In genomic region chr7:99306640-99307039, GRCm38 (mm10) we compare ENCODE assay signal across 10 mouse cellular contexts. TPM values are rescaled to one million over a fixed set of nuclear protein-coding genes. Genes with fewer than 3 reads are reported as not detected.
A peak's percentile ranks its signal among the peaks of the same experiment; 100 is the strongest.
DNase-seq lines count a peak whose midpoint lies in the region; ATAC-seq lines count a peak whose summit lies in the region.
"Had no signal": no experiment of that assay in that cellular context is flagged by ENCODE, and none has a peak within 500 bp of the region (broad histone marks: within the 10 kb centered on the region; RNA-seq: fewer than 3 reads in every experiment).

No protein-coding gene starts in this region.

- H3K27me3 ChIP-seq in hindbrain, embryonic 10.5 days (ENCODE audit: insufficient read depth, poor library complexity, severe bottlenecking): no peaks in the 10 kb centered on the region; the same call in 1 of the 2 replicates
- no peaks in the 10 kb centered on the region for H3K27me3 ChIP-seq in hindbrain, embryonic 16.5 days (replicated peaks; ENCODE audit: control insufficient read depth, insufficient read depth, low read length)
- H3K27me3 ChIP-seq in midbrain, embryonic 12.5 days: peaks cover 33% of the 10 kb centered on the region
- H3K27me3 ChIP-seq: hindbrain, embryonic 15.5 days; lung, embryonic 15.5 days had no signal

- no peaks in the 10 kb centered on the region for H3K9me3 ChIP-seq in hindbrain, embryonic 10.5 days
- H3K9me3 ChIP-seq in hindbrain, embryonic 16.5 days (ENCODE audit: control insufficient read depth, low read length): no peaks in the 10 kb centered on the region
- no peaks in the 10 kb centered on the region for H3K9me3 ChIP-seq in midbrain, embryonic 12.5 days
- H3K9me3 ChIP-seq: hindbrain, embryonic 15.5 days; lung, embryonic 15.5 days had no signal

- peaks cover 77% of the 10 kb centered on the region for H3K4me1 ChIP-seq in hindbrain, embryonic 10.5 days (replicated peaks)
- H3K4me1 ChIP-seq in hindbrain, embryonic 16.5 days (ENCODE audit: control insufficient read depth, insufficient read depth, low read depth, low read length): peaks cover 35% of the 10 kb centered on the region
- peaks cover 55% of the 10 kb centered on the region for H3K4me1 ChIP-seq in midbrain, embryonic 12.5 days

- ATAC-seq in hindbrain, embryonic 16.5 days: no peak
- ATAC-seq in midbrain, embryonic 12.5 days (ENCODE audit: low FRiP score, low read depth): no peak

- H3K4me3 ChIP-seq in hindbrain, embryonic 10.5 days: no peak overlapping the region
- H3K4me3 ChIP-seq in hindbrain, embryonic 16.5 days (ENCODE audit: low read length): no peak overlapping the region
- H3K4me3 ChIP-seq in midbrain, embryonic 12.5 days: no peak overlapping the region
- H3K4me3 ChIP-seq: hindbrain, embryonic 15.5 days; lung, embryonic 15.5 days had no signal

- no peak overlapping the region for H3K4me2 ChIP-seq in hindbrain, embryonic 16.5 days (ENCODE audit: low read length)
- H3K4me2 ChIP-seq in midbrain, embryonic 12.5 days (replicated peaks): no peak overlapping the region
- H3K4me2 ChIP-seq: hindbrain, embryonic 15.5 days; lung, embryonic 15.5 days had no signal

- no peak overlapping the region for H3K9ac ChIP-seq in hindbrain, embryonic 16.5 days (ENCODE audit: low read depth, low read length)
- H3K9ac ChIP-seq in midbrain, embryonic 12.5 days (replicated peaks): no peak overlapping the region
- H3K9ac ChIP-seq: hindbrain, embryonic 15.5 days; lung, embryonic 15.5 days had no signal

- 5% methylated on average over 3 of the region's 3 CpGs for WGBS in hindbrain, embryonic 10.5 days
- 32% methylated on average over 3 of the region's 3 CpGs for WGBS in hindbrain, embryonic 16.5 days
- 19% methylated on average over 3 of the region's 3 CpGs for WGBS in midbrain, embryonic 12.5 days

- peak; percentile 69 for DNase-seq in hindbrain, embryonic 10.5 days (ENCODE audit: low spot score)
- DNase-seq in 416B (ENCODE audit: low read depth): peak; percentile 49
- DNase-seq in embryo, embryonic 10 days (ENCODE audit: low spot score): peak; percentile 83
- no peak for DNase-seq in frontal cortex, postnatal 36 days (ENCODE audit: low spot score in 2 of 2)
- no peak for DNase-seq in layer of hippocampus, postnatal 36 days
- DNase-seq: thymus, postnatal 25 days had no signal

- peak overlapping the region; percentile 83 for H3K27ac ChIP-seq in hindbrain, embryonic 10.5 days
- H3K27ac ChIP-seq in hindbrain, embryonic 16.5 days (ENCODE audit: low read depth, low read length): no peak overlapping the region; the same call in 1 of the 2 replicates
- peak overlapping the region; percentile 60 for H3K27ac ChIP-seq in midbrain, embryonic 12.5 days (replicated peaks)
- H3K27ac ChIP-seq: hindbrain, embryonic 15.5 days; lung, embryonic 15.5 days had no signal

- H3K36me3 ChIP-seq in hindbrain, embryonic 10.5 days: no peaks in the 10 kb centered on the region
- H3K36me3 ChIP-seq in hindbrain, embryonic 16.5 days (ENCODE audit: control insufficient read depth, insufficient read depth, low read length): no peaks in the 10 kb centered on the region
- no peaks in the 10 kb centered on the region for H3K36me3 ChIP-seq in midbrain, embryonic 12.5 days
- H3K36me3 ChIP-seq: hindbrain, embryonic 15.5 days; lung, embryonic 15.5 days had no signal

RNA-seq across cellular contexts. Expression of gene Map6, which starts 39.4 kb away (rescaled TPM):
- polyA plus RNA-seq in hindbrain, embryonic 10.5 days (2016; fragmentation: Nextera tagmentation; extraction: Ambion mirVana): 32.9 and 65.5 TPM in 2 replicates
- polyA plus RNA-seq in hindbrain, embryonic 16.5 days (2015; fragmentation: Nextera tagmentation; extraction: Ambion mirVana): 127 and 137 TPM in 2 replicates
- polyA plus RNA-seq in midbrain, embryonic 12.5 days (2016; fragmentation: Nextera tagmentation; extraction: Ambion mirVana): 87.5 and 98.6 TPM in 2 replicates
- 100 to 1,000 TPM; 102 to 105 TPM for total RNA-seq in layer of hippocampus, postnatal 36 days (2021)

RNA-seq across cellular contexts. Expression of gene Serpinh1, which starts 46.4 kb away (rescaled TPM):
- 861 and 996 TPM in 2 replicates for polyA plus RNA-seq in hindbrain, embryonic 10.5 days (2016; fragmentation: Nextera tagmentation; extraction: Ambion mirVana)
- 261 and 355 TPM in 2 replicates for polyA plus RNA-seq in hindbrain, embryonic 16.5 days (2015; fragmentation: Nextera tagmentation; extraction: Ambion mirVana)
- 475 and 557 TPM in 2 replicates for polyA plus RNA-seq in midbrain, embryonic 12.5 days (2016; fragmentation: Nextera tagmentation; extraction: Ambion mirVana)
- 10 to 100 TPM; 25.7 to 34.6 TPM for total RNA-seq in layer of hippocampus, postnatal 36 days (2021)

Comparison
In these comparisons a context has a peak if more than half of its experiments do, and no peak if none do; other contexts are left out.
1. DNase-seq: peak in hindbrain, embryonic 10.5 days (single experiment), 416B (single experiment) and embryo, embryonic 10 days (single experiment); none in frontal cortex, postnatal 36 days (0 of 2) and layer of hippocampus, postnatal 36 days (0 of 2).